Mouse (Mus musculus): Measurements from ENCODE around the gene Tap2. TPM values are rescaled to one million over a fixed set of nuclear protein-coding genes. Genes with fewer than 3 reads are reported as not detected.
A peak's percentile ranks its signal among the peaks of the same experiment; 100 is the strongest.
"Not testable (repeated sequence)": the region's sequence is repeated elsewhere in the genome, so short reads cannot be mapped to it uniquely, and the experiment has no call there.

Gene Tap2
- total and polyA plus RNA-seq, 2 experiments from 2014 or later = 3.3 to 7.5 TPM

GRCm38 (mm10) chr17:34215176-34215575 lies 11.8 kb downstream of the Tap2 start:
- no peak overlapping the region for H3K4me3 ChIP-seq (ENCODE audit: low read depth, low read length)
- H3K4me1 ChIP-seq (ENCODE audit: control insufficient read depth, insufficient read depth) = no peaks in the 10 kb centered on the region
- H3K4me2 ChIP-seq (ENCODE audit: low read depth, low read length) = no peak overlapping the region
- WGBS = 82% methylated on average over 12 of the region's 12 CpGs
- H3K27me3 ChIP-seq (ENCODE audit: control insufficient read depth, insufficient read depth, low read length) = peaks cover 25% of the 10 kb centered on the region
- no peak overlapping the region for H3K27ac ChIP-seq (ENCODE audit: low read depth)
- ATAC-seq (ENCODE audit: insufficient read depth, low read depth) (no peak), DNase-seq (ENCODE audit: low spot score) (no peak)
- H3K36me3 ChIP-seq (replicated peaks; ENCODE audit: control insufficient read depth, insufficient read depth, low read length) = peaks cover 5% of the 10 kb centered on the region; the same call in 1 of the 2 replicates
- H3K9ac ChIP-seq (replicated peaks; ENCODE audit: low read depth, low read length) = no peak overlapping the region
- TF ChIP-seq CTCF (IDR thresholded peaks at IDR 0.05; ENCODE audit: low read depth) (no peak), EP300 (IDR thresholded peaks at IDR 0.05; ENCODE audit: low read depth) (no peak)
- no peaks in the 10 kb centered on the region for H3K9me3 ChIP-seq (replicated peaks; ENCODE audit: control insufficient read depth, low read length)

- Histone ChIP-seq H3K4me1 (ENCODE audit: control insufficient read depth, insufficient read depth) (no peaks in the 10 kb centered on the region), H3K36me3 (replicated peaks; ENCODE audit: control insufficient read depth, insufficient read depth, low read length) (peaks cover 5% of the 10 kb centered on the region; the same call in 1 of the 2 replicates), H3K9me3 (replicated peaks; ENCODE audit: control insufficient read depth, low read length) (no peaks in the 10 kb centered on the region), H3K27me3 (ENCODE audit: control insufficient read depth, insufficient read depth, low read length) (peaks cover 20% of the 10 kb centered on the region), H3K27ac (ENCODE audit: low read depth) (no peak overlapping the region), H3K4me3 (ENCODE audit: low read depth, low read length) (no peak overlapping the region), H3K4me2 (ENCODE audit: low read depth, low read length) (no peak overlapping the region), H3K9ac (replicated peaks; ENCODE audit: low read depth, low read length) (no peak overlapping the region)
- DNase-seq (ENCODE audit: low spot score) (no peak), ATAC-seq (ENCODE audit: insufficient read depth, low read depth) (no peak)
- no peak for TF ChIP-seq CTCF (IDR thresholded peaks at IDR 0.05; ENCODE audit: low read depth)
- TF ChIP-seq EP300 (IDR thresholded peaks at IDR 0.05; ENCODE audit: low read depth) = no peak
- 78% methylated on average over 8 of the region's 8 CpGs for WGBS
These were observed 14.0 kb downstream of the Tap2 start for GRCm38 (mm10) chr17:34217216-34217928.

- WGBS = 81% methylated on average over 5 of the region's 5 CpGs
- H3K27ac ChIP-seq (ENCODE audit: low read depth) = no peak overlapping the region
- no peak for TF ChIP-seq EP300 (IDR thresholded peaks at IDR 0.05; ENCODE audit: low read depth)
- TF ChIP-seq CTCF (IDR thresholded peaks at IDR 0.05; ENCODE audit: low read depth) = no peak
These were observed 14.7 kb downstream of the Tap2 start for GRCm38 (mm10) chr17:34217986-34218385.

GRCm38 (mm10) chr17:34218675-34219074 lies 15.3 kb downstream of the Tap2 start:
- peak; percentile 53 for ATAC-seq (ENCODE audit: insufficient read depth, low read depth)
- H3K4me3 ChIP-seq (ENCODE audit: low read depth, low read length) = no peak overlapping the region

More at GRCm38 (mm10) chr17:34217986-34218385, 14.7 kb downstream of the Tap2 start:
- H3K9ac ChIP-seq (replicated peaks; ENCODE audit: low read depth, low read length) = no peak overlapping the region
- no peak for DNase-seq (ENCODE audit: low spot score)
- peaks cover 15% of the 10 kb centered on the region; the same call in 1 of the 2 replicates for H3K27me3 ChIP-seq (ENCODE audit: control insufficient read depth, insufficient read depth, low read length)
- H3K9me3 ChIP-seq (replicated peaks; ENCODE audit: control insufficient read depth, low read length) = no peaks in the 10 kb centered on the region
- H3K4me3 ChIP-seq (ENCODE audit: low read depth, low read length) = no peak overlapping the region
- 0 out of 2 replicates have a peak, but pooled peaks cover 5% of the 10 kb centered on the region for H3K36me3 ChIP-seq (replicated peaks; ENCODE audit: control insufficient read depth, insufficient read depth, low read length)
- no peak for ATAC-seq (ENCODE audit: insufficient read depth, low read depth)
- H3K4me1 ChIP-seq (ENCODE audit: control insufficient read depth, insufficient read depth) = no peaks in the 10 kb centered on the region
- no peak overlapping the region for H3K4me2 ChIP-seq (ENCODE audit: low read depth, low read length)

DNA sequence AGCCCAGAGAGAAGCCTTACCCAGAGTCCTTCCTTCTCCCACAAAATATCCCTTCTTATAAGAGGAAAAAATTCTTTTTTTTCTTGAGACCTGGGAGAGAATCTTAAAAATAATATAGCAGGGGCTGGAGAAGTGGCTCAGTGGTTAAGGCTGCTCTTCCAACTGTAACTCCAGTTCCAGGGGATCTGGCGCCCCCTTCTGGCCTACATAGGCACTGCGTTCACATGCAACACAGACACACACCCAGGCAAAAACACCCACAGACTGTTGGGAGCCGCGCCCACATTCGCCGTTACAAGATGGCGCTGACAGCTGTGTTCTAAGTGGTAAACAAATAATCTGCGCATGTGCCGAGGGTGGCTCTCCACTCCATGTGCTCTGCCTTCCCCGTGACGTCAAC lies 15.8 kb downstream of the Tap2 start:
- H3K4me1 ChIP-seq (ENCODE audit: control insufficient read depth, insufficient read depth); DNase-seq (ENCODE audit: low spot score); H3K27me3 ChIP-seq (ENCODE audit: control insufficient read depth, insufficient read depth, low read length); H3K9me3 ChIP-seq (replicated peaks; ENCODE audit: control insufficient read depth, low read length); H3K27ac ChIP-seq (ENCODE audit: low read depth); H3K36me3 ChIP-seq (replicated peaks; ENCODE audit: control insufficient read depth, insufficient read depth, low read length); H3K4me2 ChIP-seq (ENCODE audit: low read depth, low read length); H3K9ac ChIP-seq (replicated peaks; ENCODE audit: low read depth, low read length); ATAC-seq (ENCODE audit: insufficient read depth, low read depth); H3K4me3 ChIP-seq (ENCODE audit: low read depth, low read length): not testable (repeated sequence)
- 87% methylated on average over 7 of the region's 11 CpGs for WGBS
- TF ChIP-seq CTCF (IDR thresholded peaks at IDR 0.05; ENCODE audit: low read depth) = peak; percentile 28

More at GRCm38 (mm10) chr17:34218675-34219074, 15.3 kb downstream of the Tap2 start:
- Histone ChIP-seq H3K4me2 (ENCODE audit: low read depth, low read length) (no peak overlapping the region), H3K36me3 (replicated peaks; ENCODE audit: control insufficient read depth, insufficient read depth, low read length) (0 out of 2 replicates have a peak, but pooled peaks cover 5% of the 10 kb centered on the region), H3K9me3 (replicated peaks; ENCODE audit: control insufficient read depth, low read length) (no peaks in the 10 kb centered on the region), H3K27ac (ENCODE audit: low read depth) (no peak overlapping the region), H3K4me1 (ENCODE audit: control insufficient read depth, insufficient read depth) (no peaks in the 10 kb centered on the region), H3K27me3 (ENCODE audit: control insufficient read depth, insufficient read depth, low read length) (peaks cover 8% of the 10 kb centered on the region; the same call in 1 of the 2 replicates), H3K9ac (replicated peaks; ENCODE audit: low read depth, low read length) (no peak overlapping the region)
- no peak for TF ChIP-seq EP300 (IDR thresholded peaks at IDR 0.05; ENCODE audit: low read depth)
- TF ChIP-seq CTCF (IDR thresholded peaks at IDR 0.05; ENCODE audit: low read depth) = no peak
- 64% methylated on average over 11 of the region's 11 CpGs for WGBS
- DNase-seq (ENCODE audit: low spot score) = no peak

GRCm38 (mm10) chr17:34219801-34220200 lies 16.5 kb downstream of the Tap2 start:
- ATAC-seq (ENCODE audit: insufficient read depth, low read depth); H3K27me3 ChIP-seq (ENCODE audit: control insufficient read depth, insufficient read depth, low read length); H3K27ac ChIP-seq (ENCODE audit: low read depth); H3K4me3 ChIP-seq (ENCODE audit: low read depth, low read length); H3K9me3 ChIP-seq (replicated peaks; ENCODE audit: control insufficient read depth, low read length); H3K4me1 ChIP-seq (ENCODE audit: control insufficient read depth, insufficient read depth); H3K9ac ChIP-seq (replicated peaks; ENCODE audit: low read depth, low read length); H3K4me2 ChIP-seq (ENCODE audit: low read depth, low read length); DNase-seq (ENCODE audit: low spot score); H3K36me3 ChIP-seq (replicated peaks; ENCODE audit: control insufficient read depth, insufficient read depth, low read length): not testable (repeated sequence)
- WGBS = 83% methylated on average over 3 of the region's 7 CpGs

DNA sequence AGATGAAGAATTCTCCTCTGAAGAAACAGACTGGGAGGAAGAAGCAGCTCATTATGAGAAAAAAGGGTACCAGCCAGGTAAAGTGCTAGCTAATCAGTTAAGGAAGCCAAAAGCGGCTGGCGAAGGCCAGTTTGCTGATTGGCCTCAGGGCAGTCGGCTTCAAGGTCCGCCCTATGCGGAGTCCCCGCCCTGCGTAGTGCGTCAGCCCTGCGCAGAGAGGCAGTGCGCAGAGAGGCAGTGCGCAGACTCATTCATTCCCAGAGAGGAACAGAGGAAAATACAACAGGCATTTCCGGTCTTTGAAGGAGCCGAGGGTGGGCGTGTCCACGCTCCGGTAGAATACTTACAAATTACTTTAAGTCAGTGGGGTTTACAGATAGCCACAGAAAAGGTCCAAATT lies 17.1 kb downstream of the Tap2 start:
- not testable (repeated sequence) for H3K9ac ChIP-seq (replicated peaks; ENCODE audit: low read depth, low read length); DNase-seq (ENCODE audit: low spot score); H3K27ac ChIP-seq (ENCODE audit: low read depth); H3K4me3 ChIP-seq (ENCODE audit: low read depth, low read length); H3K4me2 ChIP-seq (ENCODE audit: low read depth, low read length); ATAC-seq (ENCODE audit: insufficient read depth, low read depth); H3K4me1 ChIP-seq (ENCODE audit: control insufficient read depth, insufficient read depth); H3K9me3 ChIP-seq (replicated peaks; ENCODE audit: control insufficient read depth, low read length); H3K36me3 ChIP-seq (replicated peaks; ENCODE audit: control insufficient read depth, insufficient read depth, low read length); H3K27me3 ChIP-seq (ENCODE audit: control insufficient read depth, insufficient read depth, low read length)
- 100% methylated on average over 4 of the region's 16 CpGs for WGBS

Measured in heart, postnatal 0 days (tissue).